Mouse (Mus musculus): ENCODE measurements around the gene Olfr1385. TPM values are rescaled to one million over a fixed set of nuclear protein-coding genes. Genes with fewer than 3 reads are reported as not detected.
"Not testable (repeated sequence)": the region's sequence is repeated elsewhere in the genome, so short reads cannot be mapped to it uniquely, and the experiment has no call there.

Olfr1385 gene
- not detected for total RNA-seq (2021)
- long read RNA-seq, experiment 1 = 0 reads
- long read RNA-seq, experiment 2 = 0 reads

DNA sequence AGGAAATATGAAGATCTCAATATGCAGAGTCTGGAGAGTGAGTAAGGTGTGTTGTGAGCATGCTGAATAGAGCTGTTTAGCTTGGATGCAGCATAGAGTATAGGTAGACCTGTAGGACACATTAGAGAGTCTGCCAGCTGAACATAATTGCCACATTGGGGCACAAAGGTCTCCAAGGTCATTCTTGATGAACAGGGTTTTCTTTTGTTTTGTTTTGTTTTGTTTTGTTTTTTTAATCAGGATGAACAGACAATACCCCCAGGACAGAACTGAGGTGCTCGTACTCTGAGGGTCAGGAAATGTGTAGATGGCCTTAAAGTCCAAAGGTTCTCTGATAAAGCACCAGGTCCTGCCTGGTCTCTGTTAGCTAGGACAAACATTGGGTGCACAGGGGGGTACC, at the start of gene Olfr1385:
TSS of gene Olfr1385 (plus strand) at position 301 of the 400 bp plus-strand sequence.
- DNase-seq (ENCODE audit: low spot score in 2 of 2) = not testable (repeated sequence)

DNA sequence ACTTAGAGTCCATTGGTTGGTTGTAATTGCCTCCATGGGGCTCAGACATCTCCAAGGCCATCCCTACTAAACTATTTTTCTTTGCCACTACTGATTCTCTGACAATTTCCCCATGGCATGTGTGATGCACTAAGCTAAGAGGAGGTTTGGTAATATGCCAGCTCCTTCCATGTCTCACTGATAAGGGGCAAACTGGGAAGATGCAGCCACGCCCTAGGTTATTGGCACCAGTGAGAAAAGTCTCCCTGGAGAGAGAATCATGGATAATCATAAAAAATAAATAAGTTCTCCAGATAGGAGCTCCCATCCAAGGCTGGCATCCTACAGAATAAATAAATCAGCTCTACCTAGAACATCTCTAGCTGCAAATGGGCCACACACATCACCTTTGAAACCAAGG, 33.8 kb upstream of the Olfr1385 start, which contains the start of gene Olfr1387:
TSS of gene Olfr1387 (plus strand) at position 301 of the 400 bp plus-strand sequence.
- no peak for DNase-seq (ENCODE audit: low spot score in 2 of 2)

DNA sequence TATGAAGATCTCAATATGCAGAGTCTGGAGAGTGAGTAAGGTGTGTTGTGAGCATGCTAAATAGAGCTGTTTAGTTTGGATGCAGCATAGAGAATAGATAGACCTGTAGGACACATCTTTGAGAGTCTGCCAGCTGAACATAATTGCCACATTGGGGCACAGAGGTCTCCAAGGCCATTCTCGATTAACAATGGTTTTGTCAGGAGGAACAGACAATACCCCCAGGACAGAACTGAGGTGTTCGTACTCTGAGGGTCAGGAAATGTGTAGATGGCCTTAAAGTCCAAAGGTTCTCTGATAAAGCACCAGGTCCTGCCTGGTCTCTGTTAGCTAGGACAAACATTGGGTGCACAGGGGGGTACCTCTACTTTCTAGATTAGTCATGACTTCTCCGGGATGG, 24.1 kb upstream of the Olfr1385 start, which contains the start of gene Olfr1386:
TSS of gene Olfr1386 (plus strand) at position 301 of the 400 bp plus-strand sequence.
- not testable (repeated sequence) for DNase-seq (ENCODE audit: low spot score in 2 of 2)

- DNase-seq (ENCODE audit: low spot score in 2 of 2) = no peak
These were observed 2.9 kb upstream of the Olfr1385 start for GRCm38 (mm10) chr11:49485973-49486372.

GRCm38 (mm10) chr11:49518086-49518485, 29.2 kb downstream of the Olfr1385 start:
- no peak for DNase-seq (ENCODE audit: low spot score in 2 of 2)

GRCm38 (mm10) chr11:49519348-49519747, 30.5 kb downstream of the Olfr1385 start, which contains the start of gene Olfr1383:
Olfr1383 (plus strand) TSS chr11:49519648.
- DNase-seq (ENCODE audit: low spot score in 2 of 2) = no peak

- no peak for DNase-seq (ENCODE audit: low spot score in 2 of 2)
These were observed 39.1 kb downstream of the Olfr1385 start, which contains the start of gene Olfr1382 for GRCm38 (mm10) chr11:49527947-49528346. Olfr1382 (plus strand) TSS chr11:49528247.

DNA sequence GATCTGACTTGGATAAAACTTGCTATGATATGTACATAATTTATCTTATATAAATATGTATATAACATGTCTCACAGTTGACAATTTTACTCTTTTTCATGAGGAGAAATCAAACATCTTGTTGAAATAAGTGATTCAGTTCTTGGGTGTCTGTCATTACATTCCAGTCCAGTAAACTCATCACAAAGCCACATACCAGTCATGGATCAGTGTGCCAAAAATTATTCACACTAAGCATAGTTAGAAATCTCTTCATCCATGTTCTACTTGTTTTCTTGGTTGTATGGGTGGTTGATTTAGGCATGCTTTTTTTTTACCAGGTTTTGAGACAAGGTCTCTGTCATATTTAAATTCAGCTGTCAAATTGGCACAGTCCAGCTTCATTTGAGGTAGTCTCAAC, 43.9 kb downstream of the Olfr1385 start:
- no peak for DNase-seq (ENCODE audit: low spot score in 2 of 2)

DNA sequence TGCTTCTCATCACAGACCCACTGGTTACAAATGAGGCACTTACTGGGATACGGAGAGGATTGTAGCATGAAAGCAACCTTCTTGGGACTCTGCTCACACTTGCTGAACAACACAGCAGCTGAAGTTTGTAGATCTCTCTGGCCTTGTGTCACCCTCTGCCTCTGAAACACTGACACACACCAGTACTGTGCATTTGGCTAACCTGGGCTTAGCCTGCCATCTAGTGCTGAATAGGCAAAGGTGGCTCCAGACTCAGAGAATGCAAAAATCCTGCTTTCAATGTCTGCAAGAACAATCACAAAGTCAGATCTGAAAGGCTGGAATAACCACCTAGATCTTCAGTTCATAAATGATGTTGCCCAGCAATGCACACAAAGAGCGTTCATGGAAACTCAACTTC, 47.8 kb downstream of the Olfr1385 start:
- DNase-seq (ENCODE audit: low spot score in 2 of 2) = not testable (repeated sequence)

DNA sequence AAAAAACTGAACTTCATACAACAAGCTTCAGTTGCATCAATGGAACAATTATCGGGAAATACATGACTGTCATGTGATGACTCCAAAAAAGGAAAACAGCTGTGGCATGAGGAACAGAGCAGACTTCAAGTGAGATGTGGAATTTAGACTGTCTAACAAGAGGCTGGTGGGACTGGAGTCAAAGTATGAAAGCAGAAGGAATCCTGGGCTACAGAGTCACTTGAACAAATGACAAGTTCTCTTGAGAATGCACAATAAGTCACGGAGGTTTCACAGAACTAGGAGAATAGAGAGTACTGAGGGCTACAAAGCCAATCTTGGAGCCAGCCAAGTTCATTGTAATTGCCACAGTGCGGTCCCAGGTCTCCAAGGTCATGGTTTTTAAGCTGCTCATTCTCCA, 54.3 kb downstream of the Olfr1385 start, which contains the start of gene Olfr1381:
TSS of gene Olfr1381 (plus strand) at position 301 of the 400 bp plus-strand sequence.
- DNase-seq (ENCODE audit: low spot score in 2 of 2) = not testable (repeated sequence)

Other genes starting within 250 kb of the Olfr1385 start
- gene Mgat1, start 244.9 kb upstream of the Olfr1385 start, total RNA-seq (2021) = 10 to 100 TPM; 61.3 to 67.4 TPM
- gene Olfr1393, start 210.8 kb upstream of the Olfr1385 start, total RNA-seq (2021) = under 1 TPM; 0.16 to 0.22 TPM
- gene Olfr1392, start 203.8 kb upstream of the Olfr1385 start, total RNA-seq (2021) = not detected
- not detected for gene Olfr10, start 184.3 kb upstream of the Olfr1385 start, total RNA-seq (2021)
- not detected for gene Olfr1391, start 166.3 kb upstream of the Olfr1385 start, total RNA-seq (2021)
- gene Olfr1390, start 153.9 kb upstream of the Olfr1385 start, total RNA-seq (2021) = not detected
- not detected for gene Olfr1389, start 66.0 kb upstream of the Olfr1385 start, total RNA-seq (2021)
- gene Olfr1388, start 52.4 kb upstream of the Olfr1385 start, total RNA-seq (2021) = under 1 TPM; 0.12 to 0.26 TPM
- gene Olfr1387, start 33.7 kb upstream of the Olfr1385 start, total RNA-seq (2021) = not detected
- not detected for gene Olfr1386, start 24.0 kb upstream of the Olfr1385 start, total RNA-seq (2021)
- gene Olfr1384, start 17.7 kb downstream of the Olfr1385 start, total RNA-seq (2021) = not detected
- gene Olfr1383, start 30.6 kb downstream of the Olfr1385 start, total RNA-seq (2021) = not detected
- not detected for gene Olfr1382, start 39.2 kb downstream of the Olfr1385 start, total RNA-seq (2021)
- not detected for gene Olfr1381, start 54.4 kb downstream of the Olfr1385 start, total RNA-seq (2021)
- gene Olfr1380, start 67.8 kb downstream of the Olfr1385 start, total RNA-seq (2021) = not detected
- 1 to 10 TPM; 7.3 to 7.5 TPM for gene Flt4, start 120.2 kb downstream of the Olfr1385 start, total RNA-seq (2021)
- gene Scgb3a1, start 174.5 kb downstream of the Olfr1385 start, total RNA-seq (2021) = under 1 TPM in 1 of 2 experiments, not detected in 1; 0.62 TPM
- gene Cnot6, start 223.7 kb downstream of the Olfr1385 start, total RNA-seq (2021) = 10 to 100 TPM; 58.3 to 63.2 TPM